Mouse (Mus musculus) limb, embryonic 14.5 days (tissue): ENCODE measurements around the gene Igf2bp3. TPM values are rescaled to one million over a fixed set of nuclear protein-coding genes. Genes with fewer than 3 reads are reported as not detected.

Source experiments
- ATAC-seq: fragments of 200-750 bp; cut with Nextera tagmentation; 2 replicates; pipeline ENCODE4 v1.8.0; 2017; ENCODE audit warnings: low read depth, moderate number of reproducible peaks, moderate TSS enrichment; ENCODE audit not compliant: low FRiP score
- DNase-seq: peaks from one replicate; pipeline ENCODE4 v3.0.0-alpha.2; 2015; ENCODE audit warnings: low spot score
- H3K27ac ChIP-seq: fragments of 300-500 bp; sonication (generic); replicated peaks from 2 replicates; pipeline ENCODE4 v1.5.1; 2014; ENCODE audit warnings: low read depth, mild to moderate bottlenecking, low read length, moderate library complexity, mixed read lengths
- H3K27me3 ChIP-seq: fragments of 300-500 bp; sonication (generic); 2 replicates; pipeline ENCODE4 v1.6.1; 2014; ENCODE audit warnings: low read length, mixed read lengths; ENCODE audit not compliant: control insufficient read depth, insufficient read depth
- H3K36me3 ChIP-seq: fragments of 300-500 bp; sonication (generic); 2 replicates; pipeline ENCODE4 v1.6.1; 2014; ENCODE audit warnings: mild to moderate bottlenecking, low read length, moderate library complexity, mixed read lengths; ENCODE audit not compliant: control insufficient read depth, insufficient read depth
- H3K4me1 ChIP-seq: fragments of 300-500 bp; sonication (generic); 2 replicates; pipeline ENCODE4 v1.6.1; 2014; ENCODE audit warnings: antibody characterized with exemption, low read length, mixed read lengths; ENCODE audit not compliant: control insufficient read depth, insufficient read depth
- H3K4me2 ChIP-seq: fragments of 300-500 bp; sonication (generic); replicated peaks from 2 replicates; pipeline ENCODE4 v1.6.1; 2014; ENCODE audit warnings: low read depth, mild to moderate bottlenecking, low read length, moderate library complexity; ENCODE audit not compliant: severe bottlenecking
- H3K4me3 ChIP-seq: fragments of 300-500 bp; sonication (generic); replicated peaks from 2 replicates; pipeline ENCODE4 v1.5.1; 2014; ENCODE audit warnings: low read length
- H3K9ac ChIP-seq: fragments of 300-500 bp; sonication (generic); 2 replicates; pipeline ENCODE4 v1.6.1; 2014; ENCODE audit warnings: mild to moderate bottlenecking, low read depth, low read length, moderate library complexity; ENCODE audit not compliant: severe bottlenecking
- H3K9me3 ChIP-seq: fragments of 300-500 bp; sonication (generic); 2 replicates; pipeline ENCODE4 v1.6.1; 2016; ENCODE audit warnings: low read length; ENCODE audit not compliant: control insufficient read depth
- POLR2A ChIP-seq: fragments of 200-500 bp; IDR thresholded peaks from 2 replicates; pipeline ENCODE4 v1.8.0; 2012; ENCODE audit warnings: inconsistent platforms, mild to moderate bottlenecking, moderate library complexity, borderline replicate concordance; ENCODE audit not compliant: insufficient read depth, insufficient read length; ENCODE audit errors: extremely low read depth
- WGBS: fragments of 180-500 bp; shearing (Covaris S2); extraction: QIAGEN DNeasy Blood & Tissue Kit; methylation state at CpG from one replicate; pipeline ENCODE4 v1.1.7; 2014; 5-methylcytosine and 5-hydroxymethylcytosine counted together
- polyA plus RNA-seq, 2 experiments: library from polyadenylated mRNA; depleted of rRNA in 1 of 2; stranded (reverse) in 1 of 2; unstranded in 1 of 2; fragments of >200 nt; fragmentation: Nextera tagmentation in 1 of 2; extraction: Ambion mirVana in 1 of 2; gene quantifications; 2 replicates each; pipeline versions ENCODE4 v1.2.1 to v1.2.3; 2012 to 2014

The Igf2bp3 gene
- polyA plus RNA-seq, 2 experiments = 34.6 to 60.8 TPM

- H3K36me3 ChIP-seq = no peaks in the 10 kb centered on the region
- ATAC-seq (no peak), DNase-seq (no peak)
- H3K4me1 ChIP-seq = peaks cover 6% of the 10 kb centered on the region
- no peak overlapping the region for H3K27ac ChIP-seq
- 63% methylated on average over 4 of the region's 4 CpGs for WGBS
- no peak overlapping the region for H3K9ac ChIP-seq
- TF ChIP-seq POLR2A = no peak
- H3K4me3 ChIP-seq = no peak overlapping the region
- H3K27me3 ChIP-seq = no peaks in the 10 kb centered on the region
- no peak overlapping the region for H3K4me2 ChIP-seq
- no peaks in the 10 kb centered on the region for H3K9me3 ChIP-seq
Measured at GRCm38 (mm10) chr6:49151465-49151864, 63.3 kb downstream of the Igf2bp3 start.

DNA sequence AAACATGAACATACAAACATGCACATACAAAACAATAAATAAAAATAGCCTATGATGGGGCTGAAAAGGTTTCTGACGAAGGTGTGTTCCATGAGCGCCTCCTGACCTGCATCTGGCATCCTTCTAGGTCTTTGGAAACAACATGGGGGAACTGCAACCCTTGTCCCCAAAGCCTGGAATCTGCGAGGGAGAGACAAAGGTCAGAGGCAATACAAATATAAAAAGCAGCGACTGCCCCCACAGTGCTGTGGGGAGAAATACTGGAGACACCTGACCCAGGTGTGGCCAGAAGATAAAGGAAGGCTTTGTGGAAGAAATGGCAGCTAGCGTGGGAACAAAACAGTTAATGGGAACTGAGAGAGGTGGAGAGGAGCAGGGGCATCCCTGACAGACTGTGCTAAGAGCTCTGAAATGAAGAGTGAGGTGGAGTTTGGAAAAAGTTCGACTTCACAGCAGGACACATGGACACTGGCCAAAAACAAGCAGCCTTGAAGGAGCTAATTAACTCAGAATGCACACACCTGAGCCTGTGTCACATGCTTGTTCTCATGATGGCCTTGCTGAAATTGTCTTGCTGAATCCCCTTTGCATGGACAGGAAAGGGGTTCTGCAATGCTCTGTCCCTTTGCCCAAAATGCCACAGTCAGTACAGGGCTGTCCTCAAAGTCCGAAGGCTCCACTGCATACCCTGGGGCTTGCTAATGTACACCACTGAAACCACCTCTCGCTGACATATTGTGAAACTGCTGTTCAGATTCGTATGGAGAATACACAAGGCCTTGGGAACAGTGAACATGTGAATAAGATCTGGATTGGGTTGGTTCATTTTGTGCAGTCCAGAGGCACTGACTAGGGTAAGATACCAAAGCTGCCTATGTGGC lies 64.2 kb downstream of the Igf2bp3 start:
- H3K27ac ChIP-seq = no peak overlapping the region
- peaks cover 8% of the 10 kb centered on the region for H3K4me1 ChIP-seq
- no peaks in the 10 kb centered on the region for H3K27me3 ChIP-seq
- no peak overlapping the region for H3K4me3 ChIP-seq
- 77% methylated on average over 9 of the region's 9 CpGs for whole genome bisulfite sequencing
- no peak overlapping the region for H3K4me2 ChIP-seq
- ATAC-seq (no peak), DNase-seq (no peak)
- no peaks in the 10 kb centered on the region for H3K36me3 ChIP-seq
- no peaks in the 10 kb centered on the region for H3K9me3 ChIP-seq
- TF ChIP-seq POLR2A = no peak
- H3K9ac ChIP-seq = no peak overlapping the region

DNA sequence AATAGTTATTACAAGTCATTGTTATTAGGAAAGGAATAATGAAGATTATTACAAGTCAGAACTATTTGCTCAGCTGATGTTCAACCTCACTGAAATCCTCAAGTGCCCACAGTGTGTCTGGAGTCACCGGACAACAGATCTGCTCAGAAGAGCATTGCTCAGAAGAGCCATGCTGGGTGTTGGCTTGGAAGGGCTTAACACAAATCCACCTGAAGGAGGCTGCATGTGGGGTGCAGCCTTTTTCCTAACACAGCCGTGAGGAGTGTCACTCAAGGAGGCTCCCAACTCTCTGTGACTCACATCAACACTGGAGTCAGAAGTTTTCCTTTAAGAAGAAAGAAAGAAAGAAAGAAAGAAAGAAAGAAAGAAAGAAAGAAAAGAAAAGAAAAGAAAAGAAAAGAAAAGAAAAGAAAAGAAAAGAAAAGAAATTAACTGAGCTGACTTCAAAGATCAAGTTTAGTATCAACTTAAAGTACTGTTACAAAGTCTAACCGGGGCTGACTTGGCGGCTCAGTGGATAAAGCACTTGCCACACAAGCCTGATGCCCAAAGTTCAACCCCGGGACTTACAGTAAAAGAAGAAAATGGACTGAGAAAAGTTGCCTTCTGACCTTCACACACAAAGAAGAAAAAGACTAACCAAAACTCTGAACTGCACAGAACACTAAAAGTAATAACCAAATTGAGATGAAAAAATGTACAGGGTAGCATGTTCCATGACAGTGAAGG lies 65.4 kb downstream of the Igf2bp3 start:
- no peak for ATAC-seq
- Histone ChIP-seq H3K9ac (no peak overlapping the region), H3K4me2 (no peak overlapping the region), H3K27ac (no peak overlapping the region), H3K36me3 (no peaks in the 10 kb centered on the region), H3K4me3 (no peak overlapping the region), H3K4me1 (peaks cover 8% of the 10 kb centered on the region), H3K9me3 (no peaks in the 10 kb centered on the region), H3K27me3 (no peaks in the 10 kb centered on the region)
- TF ChIP-seq POLR2A = no peak
- 85% methylated on average over 5 of the region's 5 CpGs for WGBS
- DNase-seq = no peak

- no peak overlapping the region for H3K4me2 ChIP-seq
- H3K27ac ChIP-seq = no peak overlapping the region
- H3K9me3 ChIP-seq = no peaks in the 10 kb centered on the region
- no peak overlapping the region for H3K9ac ChIP-seq
- ATAC-seq (no peak), DNase-seq (no peak)
- H3K27me3 ChIP-seq = no peaks in the 10 kb centered on the region
- TF ChIP-seq POLR2A = no peak
- 79% methylated on average over 4 of the region's 4 CpGs for WGBS
- no peaks in the 10 kb centered on the region for H3K36me3 ChIP-seq
- H3K4me3 ChIP-seq = no peak overlapping the region
- peaks cover 11% of the 10 kb centered on the region for H3K4me1 ChIP-seq
Measured at GRCm38 (mm10) chr6:49148781-49149180, 66.0 kb downstream of the Igf2bp3 start.

- WGBS = 76% methylated on average over 7 of the region's 7 CpGs
- no peaks in the 10 kb centered on the region for H3K27me3 ChIP-seq
- no peaks in the 10 kb centered on the region for H3K9me3 ChIP-seq
- no peaks in the 10 kb centered on the region for H3K36me3 ChIP-seq
- no peak overlapping the region for H3K4me3 ChIP-seq
- peaks cover 12% of the 10 kb centered on the region for H3K4me1 ChIP-seq
- H3K4me2 ChIP-seq = no peak overlapping the region
- TF ChIP-seq POLR2A = no peak
- no peak overlapping the region for H3K9ac ChIP-seq
- DNase-seq (no peak), ATAC-seq (no peak)
- no peak overlapping the region for H3K27ac ChIP-seq
Measured at GRCm38 (mm10) chr6:49148368-49148767, 66.4 kb downstream of the Igf2bp3 start.
